9 mouse cellular contexts compared by ENCODE assay signal in the genomic region with DNA sequence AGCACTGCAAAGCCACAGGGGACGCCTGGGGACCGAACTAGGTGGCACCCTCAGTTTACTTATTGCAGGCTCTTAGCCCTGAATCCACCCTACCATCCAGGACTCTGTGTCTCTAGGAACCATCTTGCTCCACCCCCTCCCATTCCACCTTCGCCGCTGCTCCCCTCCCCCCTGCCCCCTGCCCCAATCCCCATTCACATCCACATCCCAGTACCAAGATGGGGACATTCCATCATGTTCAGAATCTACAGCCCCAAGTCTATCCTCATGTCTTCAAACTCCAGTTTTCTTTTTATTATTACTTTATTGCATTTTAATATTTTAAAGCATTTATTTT. TPM values are rescaled to one million over a fixed set of nuclear protein-coding genes. Genes with fewer than 3 reads are reported as not detected.
DNase-seq lines count a peak whose midpoint lies in the region; ATAC-seq and TF ChIP-seq lines count a peak whose summit lies in the region.
"Had no signal": no experiment of that assay in that cellular context is flagged by ENCODE, and none has a peak within 500 bp of the region (broad histone marks: within the 10 kb centered on the region; RNA-seq: fewer than 3 reads in every experiment).

No protein-coding gene starts in this region.

- peak overlapping the region; percentile 45 for H3K4me3 ChIP-seq in heart, embryonic 12.5 days
- no peak overlapping the region for H3K4me3 ChIP-seq in heart, adult 2 months
- peak overlapping the region; percentile 13; the same call in 1 of the 2 replicates for H3K4me3 ChIP-seq in brown adipose tissue, adult 24 weeks (ENCODE audit: insufficient read depth, low read depth, low read length)
- peak overlapping the region; percentile 36 for H3K4me3 ChIP-seq in hindbrain, embryonic 14.5 days (replicated peaks; ENCODE audit: low read length)
- peak overlapping the region; percentile 36 for H3K4me3 ChIP-seq in midbrain, embryonic 11.5 days (ENCODE audit: low read depth, low read length)

- TF ChIP-seq CTCF in heart, adult 2 months (IDR thresholded peaks at IDR 0.05), result no peak

- H3K27ac ChIP-seq in heart, embryonic 12.5 days (ENCODE audit: poor library complexity, severe bottlenecking), result no peak overlapping the region
- H3K27ac ChIP-seq in heart, adult 2 months, result no peak overlapping the region
- H3K27ac ChIP-seq in brown adipose tissue, adult 24 weeks (replicated peaks; ENCODE audit: low read depth, low read length), result no peak overlapping the region
- H3K27ac ChIP-seq in hindbrain, embryonic 14.5 days, result peak overlapping the region; percentile 11; the same call in 1 of the 2 replicates
- H3K27ac ChIP-seq in midbrain, embryonic 11.5 days (ENCODE audit: low read depth, low read length), result no peak overlapping the region

- H3K9ac ChIP-seq in heart, embryonic 12.5 days, result peak overlapping the region; percentile 55; the same call in 1 of the 2 replicates
- H3K9ac ChIP-seq in heart, adult 2 months (ENCODE audit: low read depth, low read length), result no peak overlapping the region
- H3K9ac ChIP-seq in hindbrain, embryonic 14.5 days, result peak overlapping the region; percentile 61
- peak overlapping the region; percentile 55 for H3K9ac ChIP-seq in midbrain, embryonic 11.5 days (ENCODE audit: low read length)

- no peak for ATAC-seq in heart, embryonic 12.5 days (ENCODE audit: insufficient number of reproducible peaks, low FRiP score)
- no peak for ATAC-seq in hindbrain, embryonic 14.5 days (ENCODE audit: low FRiP score)
- ATAC-seq in midbrain, embryonic 11.5 days (ENCODE audit: low FRiP score), result no peak; the same call in 1 of the 2 replicates

- no peak for TF ChIP-seq EP300 in heart, adult 2 months (IDR thresholded peaks at IDR 0.05; ENCODE audit: insufficient read depth, low read depth, low read length)

- H3K79me2 ChIP-seq in heart, adult 2 months (replicated peaks; ENCODE audit: control insufficient read depth, insufficient read depth, low read length), result no peaks in the 10 kb centered on the region

- WGBS in heart, embryonic 12.5 days, result 7% methylated on average over 4 of the region's 4 CpGs
- 3% methylated on average over 4 of the region's 4 CpGs for WGBS in heart, adult 2 months
- WGBS in hindbrain, embryonic 14.5 days, result 8% methylated on average over 4 of the region's 4 CpGs
- 14% methylated on average over 4 of the region's 4 CpGs for WGBS in midbrain, embryonic 11.5 days

- TF ChIP-seq POLR2A in heart, adult 2 months (IDR thresholded peaks at IDR 0.05; ENCODE audit: insufficient read depth, low read depth, low read length), result no peak

- H3K36me3 ChIP-seq in heart, embryonic 12.5 days, result no peaks in the 10 kb centered on the region
- H3K36me3 ChIP-seq in heart, adult 2 months (ENCODE audit: control insufficient read depth, insufficient read depth, low read length), result no peaks in the 10 kb centered on the region
- H3K36me3 ChIP-seq in hindbrain, embryonic 14.5 days (replicated peaks; ENCODE audit: control insufficient read depth, insufficient read depth), result no peaks in the 10 kb centered on the region
- no peaks in the 10 kb centered on the region for H3K36me3 ChIP-seq in midbrain, embryonic 11.5 days (ENCODE audit: control insufficient read depth, insufficient read depth, low read length)

- no peak for DNase-seq in heart, adult 2 months
- DNase-seq in hindbrain, embryonic 14.5 days (ENCODE audit: low spot score), result no peak
- DNase-seq in midbrain, embryonic 11.5 days (ENCODE audit: low spot score, missing footprints), result no peak
- no peak for DNase-seq in adipocyte (ENCODE audit: low spot score)
- no peak for DNase-seq in right cerebral cortex, postnatal 25 days
- DNase-seq in layer of hippocampus, postnatal 10 days (ENCODE audit: low spot score in 2 of 2), result no peak
- DNase-seq: kidney, postnatal 36 days had no signal

- intact Hi-C loops in heart, adult 2 months (cut with DNase I), result no loop called here

- H3K9me3 ChIP-seq in heart, embryonic 12.5 days (replicated peaks), result no peaks in the 10 kb centered on the region
- no peaks in the 10 kb centered on the region for H3K9me3 ChIP-seq in hindbrain, embryonic 14.5 days (ENCODE audit: control insufficient read depth, low read length)
- H3K9me3 ChIP-seq in midbrain, embryonic 11.5 days (ENCODE audit: control insufficient read depth, low read length), result no peaks in the 10 kb centered on the region

- peaks cover 52% of the 10 kb centered on the region for H3K27me3 ChIP-seq in heart, embryonic 12.5 days (replicated peaks)
- peaks cover 2% of the 10 kb centered on the region; the same call in 1 of the 2 replicates for H3K27me3 ChIP-seq in heart, adult 2 months (ENCODE audit: control insufficient read depth, insufficient read depth, low read length)
- peaks cover 10% of the 10 kb centered on the region; the same call in 1 of the 2 replicates for H3K27me3 ChIP-seq in hindbrain, embryonic 14.5 days (ENCODE audit: control insufficient read depth, insufficient read depth, low read length)
- peaks cover 2% of the 10 kb centered on the region; the same call in 1 of the 2 replicates for H3K27me3 ChIP-seq in midbrain, embryonic 11.5 days (ENCODE audit: control insufficient read depth, insufficient read depth, low read length)

- peak overlapping the region; percentile 80 for H3K4me2 ChIP-seq in heart, embryonic 12.5 days
- H3K4me2 ChIP-seq in hindbrain, embryonic 14.5 days (replicated peaks), result peak overlapping the region; percentile 64
- H3K4me2 ChIP-seq in midbrain, embryonic 11.5 days, result peak overlapping the region; percentile 60

- peaks cover 10% of the 10 kb centered on the region for H3K4me1 ChIP-seq in heart, embryonic 12.5 days (replicated peaks)
- H3K4me1 ChIP-seq in heart, adult 2 months (ENCODE audit: control insufficient read depth, insufficient read depth, low read length), result no peaks in the 10 kb centered on the region
- peaks cover 7% of the 10 kb centered on the region for H3K4me1 ChIP-seq in brown adipose tissue, adult 24 weeks (ENCODE audit: control insufficient read depth, insufficient read depth, insufficient read length, low read length)
- H3K4me1 ChIP-seq in hindbrain, embryonic 14.5 days (replicated peaks; ENCODE audit: control insufficient read depth, insufficient read depth, low read length), result peaks cover 8% of the 10 kb centered on the region; the same call in 1 of the 2 replicates
- H3K4me1 ChIP-seq in midbrain, embryonic 11.5 days (ENCODE audit: control insufficient read depth, insufficient read depth, low read length), result 0 out of 2 replicates have a peak, but pooled peaks cover 2% of the 10 kb centered on the region

RNA-seq across cellular contexts. Expression of gene Mmd2, which starts 0.4 kb away (rescaled TPM):
- polyA plus RNA-seq in heart, embryonic 12.5 days (2016; fragmentation: Nextera tagmentation; extraction: Ambion mirVana), result 0.18 and 0.32 TPM in 2 replicates
- total RNA-seq in heart, adult 2 months (2021), result under 1 TPM; 0.30 to 0.31 TPM
- 0.20 and 0.29 TPM in 2 replicates for polyA plus RNA-seq in heart, adult 2 months (2012; rRNA removed)
- polyA plus RNA-seq in brown adipose tissue, adult 24 weeks (2012; ENCODE audit: insufficient read depth, insufficient read length, missing spikeins), result 1.3 and 3.4 TPM in 2 replicates
- 51.7 and 64.2 TPM in 2 replicates for polyA plus RNA-seq in hindbrain, embryonic 14.5 days (2014; fragmentation: Nextera tagmentation; extraction: Ambion mirVana)
- 8.4 and 9.1 TPM in 2 replicates for polyA plus RNA-seq in midbrain, embryonic 11.5 days (2014; fragmentation: Nextera tagmentation; extraction: Ambion mirVana)
- total RNA-seq in layer of hippocampus, postnatal 10 days (2021), result 100 to 1,000 TPM; 164 to 175 TPM

RNA-seq across cellular contexts. Expression of gene Wipi2, which starts 18.5 kb away (rescaled TPM):
- polyA plus RNA-seq in heart, embryonic 12.5 days (2016; fragmentation: Nextera tagmentation; extraction: Ambion mirVana), result 35.3 and 36.6 TPM in 2 replicates
- 10 to 100 TPM; 33.2 to 43.0 TPM for total RNA-seq in heart, adult 2 months (2021)
- 24.1 and 36.2 TPM in 2 replicates for polyA plus RNA-seq in heart, adult 2 months (2012; rRNA removed)
- polyA plus RNA-seq in brown adipose tissue, adult 24 weeks (2012; ENCODE audit: insufficient read depth, insufficient read length, missing spikeins), result 43.7 and 46.5 TPM in 2 replicates
- 46.0 TPM in 2 replicates for polyA plus RNA-seq in hindbrain, embryonic 14.5 days (2014; fragmentation: Nextera tagmentation; extraction: Ambion mirVana)
- polyA plus RNA-seq in midbrain, embryonic 11.5 days (2014; fragmentation: Nextera tagmentation; extraction: Ambion mirVana), result 53.1 and 55.7 TPM in 2 replicates
- total RNA-seq in layer of hippocampus, postnatal 10 days (2021), result 10 to 100 TPM; 71.1 to 74.5 TPM

RNA-seq across cellular contexts. Expression of gene Radil, which starts 58.1 kb away (rescaled TPM):
- 9.4 and 10.8 TPM in 2 replicates for polyA plus RNA-seq in heart, embryonic 12.5 days (2016; fragmentation: Nextera tagmentation; extraction: Ambion mirVana)
- 1 to 10 TPM; 1.7 to 2.3 TPM for total RNA-seq in heart, adult 2 months (2021)
- polyA plus RNA-seq in heart, adult 2 months (2012; rRNA removed), result 2.2 and 3.3 TPM in 2 replicates
- polyA plus RNA-seq in brown adipose tissue, adult 24 weeks (2012; ENCODE audit: insufficient read depth, insufficient read length, missing spikeins), result 3.4 and 11.7 TPM in 2 replicates
- 17.4 and 17.8 TPM in 2 replicates for polyA plus RNA-seq in hindbrain, embryonic 14.5 days (2014; fragmentation: Nextera tagmentation; extraction: Ambion mirVana)
- 2.8 and 4.4 TPM in 2 replicates for polyA plus RNA-seq in midbrain, embryonic 11.5 days (2014; fragmentation: Nextera tagmentation; extraction: Ambion mirVana)
- 10 to 100 TPM; 13.9 to 15.7 TPM for total RNA-seq in layer of hippocampus, postnatal 10 days (2021)
